Mouse (Mus musculus): ENCODE measurements around the gene Exoc3l. TPM values are rescaled to one million over a fixed set of nuclear protein-coding genes. Genes with fewer than 3 reads are reported as not detected.

Exoc3l gene
- polyA plus RNA-seq, 1 experiment from 2014 or later, result 10.8 TPM

DNA sequence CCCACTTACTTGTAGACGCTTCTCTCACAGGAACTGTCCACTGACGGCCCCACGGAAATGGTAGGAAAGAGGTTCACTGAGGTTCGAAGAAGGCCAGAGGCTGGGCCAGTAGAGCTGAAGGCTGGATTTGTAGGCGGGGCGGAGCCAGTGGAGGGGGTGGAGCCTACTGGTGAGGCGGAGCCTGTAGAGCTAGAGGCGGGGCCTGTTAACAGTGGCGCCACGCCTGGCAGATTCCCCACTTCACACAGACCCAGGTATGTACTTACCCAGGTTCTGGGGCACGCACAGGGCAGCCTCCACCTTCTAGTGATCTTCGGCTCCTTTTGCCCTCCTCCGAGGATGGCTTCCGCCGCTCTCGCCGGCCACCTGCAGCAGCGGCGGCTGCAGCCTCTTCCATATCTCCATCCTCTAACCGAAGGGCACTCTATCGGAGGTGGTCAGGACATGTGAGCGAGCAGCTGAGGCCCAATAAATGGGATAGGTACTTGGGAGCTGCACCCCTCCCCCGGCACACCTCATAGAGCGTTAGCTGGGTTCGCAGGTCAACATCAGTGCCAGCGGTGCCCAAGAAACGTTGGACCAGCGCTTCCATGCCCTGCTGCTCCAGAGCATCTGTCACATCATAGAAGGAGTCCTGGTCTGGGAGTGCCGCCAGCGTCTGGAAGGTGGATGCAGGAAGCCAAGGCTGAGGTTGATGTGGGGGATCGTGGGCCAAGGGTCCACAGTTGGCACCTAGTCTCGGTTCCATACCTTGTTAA, 40.7 kb upstream of the Exoc3l start:
- Histone ChIP-seq H3K9me3 (replicated peaks; ENCODE audit: control insufficient read depth, low read length) (no peaks in the 10 kb centered on the region), H3K9ac (ENCODE audit: low read depth, low read length) (no peak overlapping the region), H3K27ac (ENCODE audit: low read depth, low read length) (no peak overlapping the region), H3K36me3 (ENCODE audit: control insufficient read depth, insufficient read depth, low read length) (peaks cover 29% of the 10 kb centered on the region), H3K27me3 (ENCODE audit: control insufficient read depth, insufficient read depth, low read length) (no peaks in the 10 kb centered on the region), H3K4me1 (ENCODE audit: control insufficient read depth, insufficient read depth, low read length) (peaks cover 31% of the 10 kb centered on the region), H3K4me3 (ENCODE audit: low read depth, low read length) (no peak overlapping the region), H3K4me2 (no peak overlapping the region)
- 57% methylated on average over 30 of the region's 32 CpGs for WGBS (ENCODE audit: insufficient replicate concordance)
- no peak for ATAC-seq (replicated peaks; ENCODE audit: insufficient number of reproducible peaks, low FRiP score, low TSS enrichment)

DNA sequence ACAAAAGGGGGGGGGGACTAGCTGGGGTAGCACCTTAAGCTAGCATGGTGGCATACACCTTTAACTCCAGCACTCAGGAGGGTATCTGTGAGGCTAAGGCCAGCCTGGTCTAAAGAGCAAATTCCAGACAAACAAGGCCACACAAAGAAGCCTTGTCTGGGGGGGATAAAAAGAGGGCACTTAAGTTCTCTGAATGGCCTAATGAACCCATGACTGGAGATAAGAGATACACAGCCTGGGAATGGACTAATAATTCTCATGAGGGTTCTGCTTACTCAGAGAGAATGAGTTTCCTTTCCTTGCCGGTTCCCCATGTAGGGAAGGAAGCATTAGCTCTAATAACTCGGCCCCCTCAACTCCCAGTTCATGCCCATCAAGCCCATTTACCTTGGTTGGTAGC, 36.6 kb upstream of the Exoc3l start:
- H3K4me3 ChIP-seq (ENCODE audit: low read depth, low read length), result no peak overlapping the region
- no peak for ATAC-seq (replicated peaks; ENCODE audit: insufficient number of reproducible peaks, low FRiP score, low TSS enrichment)
- H3K4me1 ChIP-seq (ENCODE audit: control insufficient read depth, insufficient read depth, low read length), result peaks cover 2% of the 10 kb centered on the region
- no peak overlapping the region for H3K4me2 ChIP-seq
- no peak overlapping the region for H3K27ac ChIP-seq (ENCODE audit: low read depth, low read length)
- WGBS (ENCODE audit: insufficient replicate concordance), result 44% methylated on average over 2 of the region's 2 CpGs
- peaks cover 54% of the 10 kb centered on the region for H3K36me3 ChIP-seq (ENCODE audit: control insufficient read depth, insufficient read depth, low read length)
- H3K9me3 ChIP-seq (replicated peaks; ENCODE audit: control insufficient read depth, low read length), result no peaks in the 10 kb centered on the region
- H3K27me3 ChIP-seq (ENCODE audit: control insufficient read depth, insufficient read depth, low read length), result no peaks in the 10 kb centered on the region
- no peak overlapping the region for H3K9ac ChIP-seq (ENCODE audit: low read depth, low read length)

- Histone ChIP-seq H3K4me1 (ENCODE audit: control insufficient read depth, insufficient read depth, low read length) (peaks cover 7% of the 10 kb centered on the region), H3K36me3 (ENCODE audit: control insufficient read depth, insufficient read depth, low read length) (peaks cover 50% of the 10 kb centered on the region), H3K9me3 (replicated peaks; ENCODE audit: control insufficient read depth, low read length) (no peaks in the 10 kb centered on the region), H3K4me3 (ENCODE audit: low read depth, low read length) (no peak overlapping the region), H3K27ac (ENCODE audit: low read depth, low read length) (no peak overlapping the region), H3K9ac (ENCODE audit: low read depth, low read length) (no peak overlapping the region), H3K27me3 (ENCODE audit: control insufficient read depth, insufficient read depth, low read length) (no peaks in the 10 kb centered on the region), H3K4me2 (no peak overlapping the region)
- 92% methylated on average over 9 of the region's 9 CpGs for WGBS (ENCODE audit: insufficient replicate concordance)
- no peak for ATAC-seq (replicated peaks; ENCODE audit: insufficient number of reproducible peaks, low FRiP score, low TSS enrichment)
Measured at GRCm38 (mm10) chr8:105331931-105332330, 36.0 kb upstream of the Exoc3l start.

DNA sequence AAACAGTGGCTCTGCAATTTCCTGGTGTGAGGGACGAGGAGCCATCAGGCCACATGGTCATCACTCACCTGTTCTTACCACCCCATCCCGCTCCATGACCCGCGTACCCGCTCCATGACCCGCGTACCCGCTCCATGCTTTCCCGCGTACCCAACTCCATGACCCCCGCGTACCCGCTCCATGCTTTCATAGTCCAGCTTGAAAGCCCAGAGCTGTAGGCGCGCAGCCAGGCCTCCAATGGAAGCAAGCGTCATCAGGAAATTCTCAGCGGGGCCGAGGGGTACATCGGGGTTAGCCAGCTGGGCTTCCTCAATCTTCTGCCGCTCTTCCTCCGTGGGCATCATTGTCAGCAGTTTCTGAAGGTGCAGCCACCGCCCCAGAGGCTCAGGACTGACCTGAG, 35.6 kb upstream of the Exoc3l start:
- no peak overlapping the region for H3K9ac ChIP-seq (ENCODE audit: low read depth, low read length)
- H3K27me3 ChIP-seq (ENCODE audit: control insufficient read depth, insufficient read depth, low read length), result no peaks in the 10 kb centered on the region
- H3K4me3 ChIP-seq (ENCODE audit: low read depth, low read length), result no peak overlapping the region
- 92% methylated on average over 22 of the region's 22 CpGs for WGBS (ENCODE audit: insufficient replicate concordance)
- H3K4me2 ChIP-seq, result no peak overlapping the region
- H3K9me3 ChIP-seq (replicated peaks; ENCODE audit: control insufficient read depth, low read length), result no peaks in the 10 kb centered on the region
- peaks cover 9% of the 10 kb centered on the region for H3K4me1 ChIP-seq (ENCODE audit: control insufficient read depth, insufficient read depth, low read length)
- H3K36me3 ChIP-seq (ENCODE audit: control insufficient read depth, insufficient read depth, low read length), result peaks cover 46% of the 10 kb centered on the region
- no peak for ATAC-seq (replicated peaks; ENCODE audit: insufficient number of reproducible peaks, low FRiP score, low TSS enrichment)
- no peak overlapping the region for H3K27ac ChIP-seq (ENCODE audit: low read depth, low read length)

DNA sequence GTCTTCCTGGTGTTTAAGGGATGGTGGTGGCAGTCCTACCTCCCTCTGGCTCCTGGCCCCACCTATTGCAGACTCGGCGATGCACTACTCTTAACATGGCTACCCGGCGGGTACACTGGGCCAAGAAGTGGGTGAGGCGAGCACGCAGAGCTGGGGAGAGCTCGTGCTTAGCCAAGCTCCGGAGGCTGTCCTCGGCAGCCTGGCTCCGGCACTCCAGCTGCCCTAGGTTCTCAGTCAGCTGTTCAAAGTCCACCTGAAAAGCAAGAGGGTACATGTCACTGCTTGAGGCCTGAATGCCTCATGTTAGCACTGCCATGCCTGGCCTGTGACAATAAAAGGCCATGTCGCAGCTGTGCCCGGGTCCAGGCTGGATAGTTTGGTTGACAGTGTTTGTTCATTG, 34.4 kb upstream of the Exoc3l start:
- H3K36me3 ChIP-seq (ENCODE audit: control insufficient read depth, insufficient read depth, low read length), result peaks cover 38% of the 10 kb centered on the region
- ATAC-seq (replicated peaks; ENCODE audit: insufficient number of reproducible peaks, low FRiP score, low TSS enrichment), result no peak
- no peak overlapping the region for H3K4me3 ChIP-seq (ENCODE audit: low read depth, low read length)
- 95% methylated on average over 12 of the region's 12 CpGs for WGBS (ENCODE audit: insufficient replicate concordance)
- no peak overlapping the region for H3K9ac ChIP-seq (ENCODE audit: low read depth, low read length)
- H3K27me3 ChIP-seq (ENCODE audit: control insufficient read depth, insufficient read depth, low read length), result no peaks in the 10 kb centered on the region
- H3K4me2 ChIP-seq, result no peak overlapping the region
- H3K4me1 ChIP-seq (ENCODE audit: control insufficient read depth, insufficient read depth, low read length), result peaks cover 10% of the 10 kb centered on the region
- H3K27ac ChIP-seq (ENCODE audit: low read depth, low read length), result no peak overlapping the region
- H3K9me3 ChIP-seq (replicated peaks; ENCODE audit: control insufficient read depth, low read length), result no peaks in the 10 kb centered on the region

- H3K36me3 ChIP-seq (ENCODE audit: control insufficient read depth, insufficient read depth, low read length), result peaks cover 36% of the 10 kb centered on the region
Measured at GRCm38 (mm10) chr8:105326968-105327367, 31.1 kb upstream of the Exoc3l start.

DNA sequence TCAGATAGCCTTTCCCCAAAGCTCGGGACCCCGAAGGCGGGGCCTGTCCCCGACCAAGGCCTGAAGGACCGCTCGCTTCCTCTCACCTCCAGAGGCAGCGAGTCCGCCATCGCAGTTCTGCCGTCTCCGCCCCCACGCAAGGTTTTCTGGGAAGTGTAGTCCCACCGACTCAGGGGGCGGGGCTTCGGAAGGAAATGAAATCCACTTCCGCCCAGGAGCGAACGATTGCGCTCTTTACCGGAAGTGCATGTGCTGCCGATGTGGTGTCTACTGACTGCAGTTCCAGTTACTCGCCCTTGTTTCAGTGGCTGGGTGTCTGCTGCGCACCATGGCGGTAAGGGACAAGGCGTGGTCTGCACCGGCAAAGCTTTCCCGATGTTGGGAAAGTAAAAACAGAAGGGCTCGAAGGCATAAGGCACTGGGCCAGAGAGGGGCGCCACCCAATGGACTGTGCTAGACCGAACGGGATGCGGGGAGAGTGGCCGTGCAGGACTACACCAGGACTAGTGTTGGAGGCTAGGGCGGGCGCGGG, 30.3 kb upstream of the Exoc3l start, which contains the start of the genes Lrrc29 and Tmem208:
Gene Lrrc29, minus strand, starts transcription at position 138 of the 532 bp plus-strand sequence.
Gene Tmem208, plus strand, starts transcription at position 214 of the 532 bp plus-strand sequence.
- Histone ChIP-seq H3K4me1 (ENCODE audit: control insufficient read depth, insufficient read depth, low read length) (peaks cover 16% of the 10 kb centered on the region), H3K36me3 (ENCODE audit: control insufficient read depth, insufficient read depth, low read length) (peaks cover 29% of the 10 kb centered on the region), H3K4me2 (peak within 1 kb of the TSS; percentile 73), H3K4me3 (ENCODE audit: low read depth, low read length) (peak within 1 kb of the TSS; percentile 79), H3K9me3 (replicated peaks; ENCODE audit: control insufficient read depth, low read length) (no peaks in the 10 kb centered on the region), H3K27ac (ENCODE audit: low read depth, low read length) (peak within 1 kb of the TSS; percentile 81), H3K9ac (ENCODE audit: low read depth, low read length) (peak within 1 kb of the TSS; percentile 89), H3K27me3 (ENCODE audit: control insufficient read depth, insufficient read depth, low read length) (no peaks in the 10 kb centered on the region)
- ATAC-seq (replicated peaks; ENCODE audit: insufficient number of reproducible peaks, low FRiP score, low TSS enrichment), result peak; percentile 87
- WGBS (ENCODE audit: insufficient replicate concordance), result under 1% methylated on average over 36 of the region's 36 CpGs

More at GRCm38 (mm10) chr8:105326968-105327367, 31.1 kb upstream of the Exoc3l start:
- peak overlapping the region; percentile 89 for H3K9ac ChIP-seq (ENCODE audit: low read depth, low read length)
- H3K27me3 ChIP-seq (ENCODE audit: control insufficient read depth, insufficient read depth, low read length), result no peaks in the 10 kb centered on the region
- H3K27ac ChIP-seq (ENCODE audit: low read depth, low read length), result peak overlapping the region; percentile 81; the same call in 1 of the 2 replicates
- peak overlapping the region; percentile 79 for H3K4me3 ChIP-seq (ENCODE audit: low read depth, low read length)
- no peak for ATAC-seq (replicated peaks; ENCODE audit: insufficient number of reproducible peaks, low FRiP score, low TSS enrichment)
- no peaks in the 10 kb centered on the region for H3K9me3 ChIP-seq (replicated peaks; ENCODE audit: control insufficient read depth, low read length)
- H3K4me2 ChIP-seq, result peak overlapping the region; percentile 73
- 32% methylated on average over 6 of the region's 6 CpGs for WGBS (ENCODE audit: insufficient replicate concordance)
- H3K4me1 ChIP-seq (ENCODE audit: control insufficient read depth, insufficient read depth, low read length), result peaks cover 16% of the 10 kb centered on the region

GRCm38 (mm10) chr8:105325641-105326093, 29.8 kb upstream of the Exoc3l start:
- H3K9ac ChIP-seq (ENCODE audit: low read depth, low read length), result peak overlapping the region; percentile 89
- peak overlapping the region; percentile 73 for H3K4me2 ChIP-seq
- peak overlapping the region; percentile 81 for H3K27ac ChIP-seq (ENCODE audit: low read depth, low read length)
- no peaks in the 10 kb centered on the region for H3K27me3 ChIP-seq (ENCODE audit: control insufficient read depth, insufficient read depth, low read length)
- H3K36me3 ChIP-seq (ENCODE audit: control insufficient read depth, insufficient read depth, low read length), result peaks cover 23% of the 10 kb centered on the region
- 0% methylated on average over 12 of the region's 12 CpGs for WGBS (ENCODE audit: insufficient replicate concordance)
- H3K9me3 ChIP-seq (replicated peaks; ENCODE audit: control insufficient read depth, low read length), result no peaks in the 10 kb centered on the region
- no peak for ATAC-seq (replicated peaks; ENCODE audit: insufficient number of reproducible peaks, low FRiP score, low TSS enrichment)
- peaks cover 16% of the 10 kb centered on the region for H3K4me1 ChIP-seq (ENCODE audit: control insufficient read depth, insufficient read depth, low read length)
- peak overlapping the region; percentile 79 for H3K4me3 ChIP-seq (ENCODE audit: low read depth, low read length)
